Mouse (Mus musculus): ENCODE results near the gene Ddost. TPM values are rescaled to one million over a fixed set of nuclear protein-coding genes. Genes with fewer than 3 reads are reported as not detected.
A peak's percentile ranks its signal among the peaks of the same experiment; 100 is the strongest.

The Ddost gene
- polyA plus RNA-seq, 1 experiment from 2014 or later, result 249 TPM

DNA sequence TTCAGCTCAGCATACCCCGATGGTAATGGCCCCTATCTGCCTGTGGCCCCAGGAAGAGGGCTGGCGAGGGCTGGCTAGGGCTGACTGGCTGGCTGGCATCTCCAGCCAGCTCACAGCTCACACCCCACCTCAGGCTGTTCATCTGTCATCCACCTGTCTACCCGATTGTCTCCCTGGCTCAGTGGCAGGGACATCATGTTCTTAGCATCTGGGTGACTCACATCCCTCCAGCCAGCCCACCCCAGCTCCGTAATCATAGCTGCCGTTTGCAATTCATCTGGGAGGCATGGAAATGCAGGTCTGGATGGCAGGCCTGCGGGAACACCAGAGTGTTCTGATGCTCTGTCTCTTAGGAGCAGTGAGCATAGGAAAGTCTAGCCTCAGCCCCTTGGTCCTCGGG lies 26.2 kb upstream of the Ddost start:
- ATAC-seq (replicated peaks; ENCODE audit: insufficient number of reproducible peaks, low FRiP score, low TSS enrichment, low read depth), result no peak
- Histone ChIP-seq H3K9ac (replicated peaks; ENCODE audit: low read length) (no peak overlapping the region), H3K4me3 (ENCODE audit: low read depth, low read length) (no peak overlapping the region), H3K27ac (replicated peaks; ENCODE audit: low read depth, low read length) (no peak overlapping the region), H3K4me2 (ENCODE audit: low read depth, low read length) (no peak overlapping the region), H3K36me3 (replicated peaks; ENCODE audit: control insufficient read depth, insufficient read depth, low read depth, low read length) (no peaks in the 10 kb centered on the region), H3K9me3 (replicated peaks; ENCODE audit: control insufficient read depth, low read length) (no peaks in the 10 kb centered on the region), H3K27me3 (ENCODE audit: control insufficient read depth, insufficient read depth, low read length) (no peaks in the 10 kb centered on the region), H3K4me1 (ENCODE audit: control insufficient read depth, insufficient read depth, low read length) (no peaks in the 10 kb centered on the region)
- 70% methylated on average over 7 of the region's 7 CpGs for WGBS
- no peak for DNase-seq (ENCODE audit: low spot score)

GRCm38 (mm10) chr4:138282834-138283233 lies 21.7 kb upstream of the Ddost start:
- ATAC-seq (replicated peaks; ENCODE audit: insufficient number of reproducible peaks, low FRiP score, low TSS enrichment, low read depth) (0 out of 2 replicates have a peak, but pooled peaks have one; percentile 58), DNase-seq (ENCODE audit: low spot score) (peak; percentile 84)
- H3K9ac ChIP-seq (replicated peaks; ENCODE audit: low read length), result no peak overlapping the region
- no peak overlapping the region for H3K4me3 ChIP-seq (ENCODE audit: low read depth, low read length)
- H3K4me1 ChIP-seq (ENCODE audit: control insufficient read depth, insufficient read depth, low read length), result no peaks in the 10 kb centered on the region
- no peak overlapping the region for H3K4me2 ChIP-seq (ENCODE audit: low read depth, low read length)
- 25% methylated on average over 4 of the region's 4 CpGs for WGBS
- H3K9me3 ChIP-seq (replicated peaks; ENCODE audit: control insufficient read depth, low read length), result no peaks in the 10 kb centered on the region
- no peaks in the 10 kb centered on the region for H3K36me3 ChIP-seq (replicated peaks; ENCODE audit: control insufficient read depth, insufficient read depth, low read depth, low read length)
- no peak overlapping the region for H3K27ac ChIP-seq (replicated peaks; ENCODE audit: low read depth, low read length)
- H3K27me3 ChIP-seq (ENCODE audit: control insufficient read depth, insufficient read depth, low read length), result no peaks in the 10 kb centered on the region

GRCm38 (mm10) chr4:138286411-138286810 lies 18.1 kb upstream of the Ddost start:
- DNase-seq (ENCODE audit: low spot score) (no peak), ATAC-seq (replicated peaks; ENCODE audit: insufficient number of reproducible peaks, low FRiP score, low TSS enrichment, low read depth) (no peak)
- no peak overlapping the region for H3K27ac ChIP-seq (replicated peaks; ENCODE audit: low read depth, low read length)
- H3K9ac ChIP-seq (replicated peaks; ENCODE audit: low read length), result no peak overlapping the region
- H3K36me3 ChIP-seq (replicated peaks; ENCODE audit: control insufficient read depth, insufficient read depth, low read depth, low read length), result no peaks in the 10 kb centered on the region
- H3K4me3 ChIP-seq (ENCODE audit: low read depth, low read length), result no peak overlapping the region
- no peaks in the 10 kb centered on the region for H3K4me1 ChIP-seq (ENCODE audit: control insufficient read depth, insufficient read depth, low read length)
- no peak overlapping the region for H3K4me2 ChIP-seq (ENCODE audit: low read depth, low read length)
- no peaks in the 10 kb centered on the region for H3K9me3 ChIP-seq (replicated peaks; ENCODE audit: control insufficient read depth, low read length)
- 84% methylated on average over 12 of the region's 12 CpGs for WGBS
- no peaks in the 10 kb centered on the region for H3K27me3 ChIP-seq (ENCODE audit: control insufficient read depth, insufficient read depth, low read length)

DNA sequence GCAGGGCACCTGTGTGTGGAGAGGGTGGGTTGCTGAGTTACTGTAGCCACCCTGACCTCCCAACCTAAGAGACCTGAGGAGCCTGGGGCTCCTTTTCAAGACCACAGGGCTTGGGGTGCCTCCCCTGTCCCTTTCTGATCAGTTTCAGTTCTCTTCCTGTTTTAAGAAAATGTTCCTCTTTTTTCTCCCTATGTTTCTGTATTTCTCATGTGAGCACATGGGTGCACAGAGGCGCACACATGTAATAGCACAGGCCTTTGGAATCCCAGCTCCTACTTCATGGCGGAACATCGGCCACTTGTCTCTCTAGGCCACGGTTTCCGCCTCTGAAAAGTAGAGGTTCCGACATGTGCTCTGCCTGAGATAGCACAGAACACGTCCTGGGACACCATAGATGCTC lies 15.8 kb upstream of the Ddost start:
- no peaks in the 10 kb centered on the region for H3K9me3 ChIP-seq (replicated peaks; ENCODE audit: control insufficient read depth, low read length)
- DNase-seq (ENCODE audit: low spot score) (no peak), ATAC-seq (replicated peaks; ENCODE audit: insufficient number of reproducible peaks, low FRiP score, low TSS enrichment, low read depth) (no peak)

GRCm38 (mm10) chr4:138292028-138292427 lies 12.5 kb upstream of the Ddost start:
- no peaks in the 10 kb centered on the region for H3K4me1 ChIP-seq (ENCODE audit: control insufficient read depth, insufficient read depth, low read length)
- WGBS, result 91% methylated on average over 13 of the region's 13 CpGs
- DNase-seq (ENCODE audit: low spot score) (no peak), ATAC-seq (replicated peaks; ENCODE audit: insufficient number of reproducible peaks, low FRiP score, low TSS enrichment, low read depth) (no peak)
- H3K27ac ChIP-seq (replicated peaks; ENCODE audit: low read depth, low read length), result no peak overlapping the region
- H3K36me3 ChIP-seq (replicated peaks; ENCODE audit: control insufficient read depth, insufficient read depth, low read depth, low read length), result no peaks in the 10 kb centered on the region
- H3K9ac ChIP-seq (replicated peaks; ENCODE audit: low read length), result no peak overlapping the region
- H3K9me3 ChIP-seq (replicated peaks; ENCODE audit: control insufficient read depth, low read length), result no peaks in the 10 kb centered on the region
- H3K27me3 ChIP-seq (ENCODE audit: control insufficient read depth, insufficient read depth, low read length), result no peaks in the 10 kb centered on the region
- no peak overlapping the region for H3K4me2 ChIP-seq (ENCODE audit: low read depth, low read length)
- H3K4me3 ChIP-seq (ENCODE audit: low read depth, low read length), result no peak overlapping the region

More for the DNA sequence above, 15.8 kb upstream of the Ddost start:
- 83% methylated on average over 7 of the region's 7 CpGs for WGBS
- Histone ChIP-seq H3K27ac (replicated peaks; ENCODE audit: low read depth, low read length) (no peak overlapping the region), H3K27me3 (ENCODE audit: control insufficient read depth, insufficient read depth, low read length) (no peaks in the 10 kb centered on the region), H3K9ac (replicated peaks; ENCODE audit: low read length) (no peak overlapping the region), H3K4me2 (ENCODE audit: low read depth, low read length) (no peak overlapping the region), H3K36me3 (replicated peaks; ENCODE audit: control insufficient read depth, insufficient read depth, low read depth, low read length) (no peaks in the 10 kb centered on the region), H3K4me3 (ENCODE audit: low read depth, low read length) (no peak overlapping the region), H3K4me1 (ENCODE audit: control insufficient read depth, insufficient read depth, low read length) (no peaks in the 10 kb centered on the region)

DNA sequence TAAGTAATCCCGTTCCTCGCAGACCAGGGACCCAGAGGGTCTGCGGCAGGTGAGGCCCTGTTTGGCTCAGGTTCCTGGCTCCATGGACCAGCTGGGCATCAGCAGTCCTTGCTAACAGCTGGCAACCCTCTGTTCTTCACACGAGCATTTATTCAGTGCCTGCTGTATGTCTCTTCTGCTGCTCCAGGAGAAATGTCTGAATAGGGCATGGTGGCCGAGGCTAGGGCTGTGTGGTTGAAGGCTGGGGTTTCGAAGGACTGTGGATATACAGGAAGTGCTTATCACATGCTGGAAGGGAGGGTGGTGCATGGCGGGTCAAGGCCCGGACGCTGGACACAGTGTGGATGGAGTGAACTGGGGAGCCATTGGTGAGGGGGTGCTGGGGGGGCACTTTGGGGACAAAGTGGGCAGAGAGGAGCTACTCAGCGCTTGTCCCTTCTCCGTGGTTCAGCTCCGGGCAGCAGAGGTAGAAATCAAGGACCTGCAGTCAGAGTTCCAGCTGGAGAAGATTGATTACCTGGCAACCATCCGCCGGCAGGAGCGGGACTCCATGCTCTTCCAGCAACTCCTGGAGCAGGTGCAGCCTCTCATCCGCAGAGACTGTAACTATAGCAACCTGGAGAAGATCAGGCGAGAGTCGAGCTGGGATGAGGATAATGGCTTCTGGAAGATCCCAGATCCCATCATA lies 11.1 kb upstream of the Ddost start:
- H3K9me3 ChIP-seq (replicated peaks; ENCODE audit: control insufficient read depth, low read length), result no peaks in the 10 kb centered on the region
- H3K36me3 ChIP-seq (replicated peaks; ENCODE audit: control insufficient read depth, insufficient read depth, low read depth, low read length), result no peaks in the 10 kb centered on the region
- no peak overlapping the region for H3K9ac ChIP-seq (replicated peaks; ENCODE audit: low read length)
- H3K27me3 ChIP-seq (ENCODE audit: control insufficient read depth, insufficient read depth, low read length), result no peaks in the 10 kb centered on the region
- no peak overlapping the region for H3K4me2 ChIP-seq (ENCODE audit: low read depth, low read length)
- no peaks in the 10 kb centered on the region for H3K4me1 ChIP-seq (ENCODE audit: control insufficient read depth, insufficient read depth, low read length)
- DNase-seq (ENCODE audit: low spot score), result no peak
- no peak overlapping the region for H3K4me3 ChIP-seq (ENCODE audit: low read depth, low read length)
- 81% methylated on average over 18 of the region's 18 CpGs for WGBS
- no peak overlapping the region for H3K27ac ChIP-seq (replicated peaks; ENCODE audit: low read depth, low read length)
- no peak for ATAC-seq (replicated peaks; ENCODE audit: insufficient number of reproducible peaks, low FRiP score, low TSS enrichment, low read depth)

GRCm38 (mm10) chr4:138293949-138294550 lies 10.5 kb upstream of the Ddost start:
- no peaks in the 10 kb centered on the region for H3K27me3 ChIP-seq (ENCODE audit: control insufficient read depth, insufficient read depth, low read length)
- H3K4me3 ChIP-seq (ENCODE audit: low read depth, low read length), result no peak overlapping the region
- ATAC-seq (replicated peaks; ENCODE audit: insufficient number of reproducible peaks, low FRiP score, low TSS enrichment, low read depth), result no peak
- WGBS, result 79% methylated on average over 9 of the region's 14 CpGs
- no peaks in the 10 kb centered on the region for H3K36me3 ChIP-seq (replicated peaks; ENCODE audit: control insufficient read depth, insufficient read depth, low read depth, low read length)
- H3K27ac ChIP-seq (replicated peaks; ENCODE audit: low read depth, low read length), result no peak overlapping the region
- no peaks in the 10 kb centered on the region for H3K4me1 ChIP-seq (ENCODE audit: control insufficient read depth, insufficient read depth, low read length)
- H3K9ac ChIP-seq (replicated peaks; ENCODE audit: low read length), result no peak overlapping the region
- DNase-seq (ENCODE audit: low spot score), result no peak
- H3K4me2 ChIP-seq (ENCODE audit: low read depth, low read length), result no peak overlapping the region
- no peaks in the 10 kb centered on the region for H3K9me3 ChIP-seq (replicated peaks; ENCODE audit: control insufficient read depth, low read length)

- Histone ChIP-seq H3K4me1 (ENCODE audit: control insufficient read depth, insufficient read depth, low read length) (peaks cover 4% of the 10 kb centered on the region; the same call in 1 of the 2 replicates), H3K27me3 (ENCODE audit: control insufficient read depth, insufficient read depth, low read length) (no peaks in the 10 kb centered on the region), H3K36me3 (replicated peaks; ENCODE audit: control insufficient read depth, insufficient read depth, low read depth, low read length) (no peaks in the 10 kb centered on the region), H3K27ac (replicated peaks; ENCODE audit: low read depth, low read length) (no peak overlapping the region), H3K4me3 (ENCODE audit: low read depth, low read length) (no peak overlapping the region), H3K9ac (replicated peaks; ENCODE audit: low read length) (no peak overlapping the region), H3K4me2 (ENCODE audit: low read depth, low read length) (no peak overlapping the region), H3K9me3 (replicated peaks; ENCODE audit: control insufficient read depth, low read length) (no peaks in the 10 kb centered on the region)
- ATAC-seq (replicated peaks; ENCODE audit: insufficient number of reproducible peaks, low FRiP score, low TSS enrichment, low read depth) (no peak), DNase-seq (ENCODE audit: low spot score) (no peak)
- WGBS, result 89% methylated on average over 10 of the region's 10 CpGs
Measured at GRCm38 (mm10) chr4:138301271-138301780, 3.2 kb upstream of the Ddost start.

All from embryonic facial prominence, embryonic 11.5 days (tissue).